Comparison of ENCODE assay signal across 8 mouse cellular contexts in genomic region chr5:23844531-23844841, GRCm38 (mm10). TPM values are rescaled to one million over a fixed set of nuclear protein-coding genes. Genes with fewer than 3 reads are reported as not detected.
DNase-seq lines count a peak whose midpoint lies in the region; ATAC-seq and TF ChIP-seq lines count a peak whose summit lies in the region.

No protein-coding gene starts in this region.

- H3K4me2 ChIP-seq in heart, embryonic 11.5 days: peak overlapping the region; percentile 77
- peak overlapping the region; percentile 57 for H3K4me2 ChIP-seq in kidney, postnatal 0 days (ENCODE audit: low read length)

- TF ChIP-seq CTCF in kidney, postnatal 0 days (IDR thresholded peaks at IDR 0.05; ENCODE audit: low read depth): no peak

- H3K9ac ChIP-seq in heart, embryonic 11.5 days (ENCODE audit: low read depth, low read length): peak overlapping the region; percentile 80
- peak overlapping the region; percentile 53 for H3K9ac ChIP-seq in kidney, postnatal 0 days (ENCODE audit: low read depth, low read length)

- H3K27me3 ChIP-seq in megakaryocyte, embryonic 14.5 days (replicated peaks): no peaks in the 10 kb centered on the region
- H3K27me3 ChIP-seq in heart, embryonic 11.5 days (ENCODE audit: control insufficient read depth, insufficient read depth, low read length): no peaks in the 10 kb centered on the region
- H3K27me3 ChIP-seq in kidney, postnatal 0 days (ENCODE audit: insufficient read depth, low read length): no peaks in the 10 kb centered on the region

- H3K27ac ChIP-seq in heart, embryonic 11.5 days (ENCODE audit: low read depth, low read length): peak overlapping the region; percentile 86
- H3K27ac ChIP-seq in kidney, postnatal 0 days: peak overlapping the region; percentile 89

- H3K9me3 ChIP-seq in megakaryocyte, embryonic 14.5 days: no peaks in the 10 kb centered on the region; the same call in 1 of the 2 replicates
- H3K9me3 ChIP-seq in heart, embryonic 11.5 days (replicated peaks; ENCODE audit: control insufficient read depth, low read length): no peaks in the 10 kb centered on the region
- H3K9me3 ChIP-seq in kidney, postnatal 0 days (replicated peaks; ENCODE audit: low read length): no peaks in the 10 kb centered on the region

- peak; percentile 62 to 73 for DNase-seq in cerebellum, postnatal 14 days
- DNase-seq in kidney, postnatal 0 days (ENCODE audit: low spot score): peak; percentile 77
- peak; percentile 40 to 49 for DNase-seq in lung, postnatal 4 days
- no peak for DNase-seq in thymus, adult 18-20 months
- no peak for DNase-seq in embryo, embryonic 9.5 days (ENCODE audit: extremely low spot score)

- no peak for ATAC-seq in megakaryocyte, adult 5-6 weeks (ENCODE audit: poor library complexity, severe bottlenecking)
- 0 out of 2 replicates have a peak, but pooled peaks have one; percentile 4 for ATAC-seq in heart, embryonic 11.5 days (replicated peaks; ENCODE audit: insufficient number of reproducible peaks, low FRiP score, low TSS enrichment)
- ATAC-seq in kidney, postnatal 0 days (replicated peaks; ENCODE audit: low FRiP score, low read depth): peak; percentile 21; the same call in 1 of the 2 replicates

- 32% methylated on average over 7 of the region's 7 CpGs for WGBS in heart, embryonic 11.5 days (ENCODE audit: insufficient replicate concordance)
- 12% methylated on average over 7 of the region's 7 CpGs for WGBS in kidney, postnatal 0 days

- peaks cover 21% of the 10 kb centered on the region for H3K4me1 ChIP-seq in megakaryocyte, embryonic 14.5 days
- peaks cover 6% of the 10 kb centered on the region; the same call in 1 of the 2 replicates for H3K4me1 ChIP-seq in heart, embryonic 11.5 days (ENCODE audit: control insufficient read depth, insufficient read depth, low read length)
- no peaks in the 10 kb centered on the region for H3K4me1 ChIP-seq in kidney, postnatal 0 days (replicated peaks; ENCODE audit: insufficient read depth, low read length)

- peaks cover 25% of the 10 kb centered on the region for H3K36me3 ChIP-seq in megakaryocyte, embryonic 14.5 days (replicated peaks; ENCODE audit: low read length)
- H3K36me3 ChIP-seq in heart, embryonic 11.5 days (ENCODE audit: control insufficient read depth, insufficient read depth, low read length): no peaks in the 10 kb centered on the region
- peaks cover 6% of the 10 kb centered on the region; the same call in 1 of the 2 replicates for H3K36me3 ChIP-seq in kidney, postnatal 0 days (ENCODE audit: insufficient read depth, low read length)

- H3K4me3 ChIP-seq in megakaryocyte, embryonic 14.5 days (replicated peaks): peak overlapping the region; percentile 94
- peak overlapping the region; percentile 56 for H3K4me3 ChIP-seq in heart, embryonic 11.5 days (ENCODE audit: low read depth, low read length)
- peak overlapping the region; percentile 61 for H3K4me3 ChIP-seq in kidney, postnatal 0 days (replicated peaks; ENCODE audit: low read depth, low read length)

RNA-seq across cellular contexts. Expression of gene Tomm7, which starts 0.5 kb away (rescaled TPM):
- polyA plus RNA-seq in megakaryocyte, embryonic 14.5 days (2012; ENCODE audit: insufficient read depth, low replicate concordance): 1.6 and 14.7 TPM in 2 replicates
- 64.6 and 69.8 TPM in 2 replicates for total RNA-seq in megakaryocyte, adult 5-6 weeks (2015)
- total RNA-seq in megakaryocyte, adult 5-6 weeks (2017): 165 and 188 TPM in 2 replicates
- polyA plus RNA-seq in heart, embryonic 11.5 days (2014; fragmentation: Nextera tagmentation; extraction: Ambion mirVana): 96.8 and 98.6 TPM in 2 replicates
- polyA plus RNA-seq in kidney, postnatal 0 days (2015; fragmentation: Nextera tagmentation; extraction: Ambion mirVana): 121 and 137 TPM in 2 replicates

RNA-seq across cellular contexts. Expression of gene Rint1, which starts 57.0 kb away (rescaled TPM):
- 2.9 and 11.2 TPM in 2 replicates for polyA plus RNA-seq in megakaryocyte, embryonic 14.5 days (2012; ENCODE audit: insufficient read depth, low replicate concordance)
- total RNA-seq in megakaryocyte, adult 5-6 weeks (2015): 11.9 and 14.2 TPM in 2 replicates
- 12.0 and 16.3 TPM in 2 replicates for total RNA-seq in megakaryocyte, adult 5-6 weeks (2017)
- 22.0 and 31.7 TPM in 2 replicates for polyA plus RNA-seq in heart, embryonic 11.5 days (2014; fragmentation: Nextera tagmentation; extraction: Ambion mirVana)
- 26.8 and 29.5 TPM in 2 replicates for polyA plus RNA-seq in kidney, postnatal 0 days (2015; fragmentation: Nextera tagmentation; extraction: Ambion mirVana)

Comparison
In these comparisons a context has a peak if more than half of its experiments do, and no peak if none do; other contexts are left out.
1. DNase-seq: peak in cerebellum, postnatal 14 days (2 of 2), kidney, postnatal 0 days (single experiment) and lung, postnatal 4 days (2 of 2); none in thymus, adult 18-20 months (0 of 2) and embryo, embryonic 9.5 days (single experiment).
2. Peak in every context shown above with its lines, with median percentiles within 50 percentile points of each other: H3K4me3 ChIP-seq.